Mouse (Mus musculus): Measurements from ENCODE around the gene Cenps.

GRCm38 (mm10) chr4:149159203-149159602 lies 21.8 kb upstream of the Cenps start:
- no peak for TF ChIP-seq POLR2A (IDR thresholded peaks at IDR 0.05; ENCODE audit: low read depth, low read length)
- TF ChIP-seq CTCF (conservative IDR thresholded peaks at IDR 0.05 in 1 of 2, IDR thresholded peaks at IDR 0.05 in 1 of 2; ENCODE audit: low read depth in 2 of 2, low read length in 2 of 2) = no peak
- no peak for TF ChIP-seq JUND (conservative IDR thresholded peaks at IDR 0.05; ENCODE audit: low read depth, low read length)
- no peak for TF ChIP-seq HCFC1 (IDR thresholded peaks at IDR 0.05; ENCODE audit: low read depth, low read length)

Data from CH12.LX (cell line).